Mouse (Mus musculus) hindbrain, embryonic 12.5 days (tissue): ENCODE measurements around the gene Cdkal1. TPM values are rescaled to one million over a fixed set of nuclear protein-coding genes. Genes with fewer than 3 reads are reported as not detected.

ENCODE experiments used
- ATAC-seq: fragments of 200-750 bp; cut with Nextera tagmentation; 2 replicates; pipeline ENCODE4 v1.8.0; 2017; ENCODE audit warnings: moderate TSS enrichment; ENCODE audit not compliant: low FRiP score
- H3K27ac ChIP-seq: fragments of 300-500 bp; sonication (generic); 2 replicates; pipeline ENCODE4 v1.5.1; 2016; ENCODE audit warnings: mild to moderate bottlenecking
- H3K27me3 ChIP-seq: fragments of 300-500 bp; sonication (generic); 2 replicates; pipeline ENCODE4 v1.6.1; 2016; ENCODE audit warnings: mild to moderate bottlenecking
- H3K36me3 ChIP-seq: fragments of 300-500 bp; sonication (generic); 2 replicates; pipeline ENCODE4 v1.6.1; 2016; ENCODE audit warnings: mild to moderate bottlenecking
- H3K4me1 ChIP-seq: fragments of 300-500 bp; sonication (generic); 2 replicates; pipeline ENCODE4 v1.6.1; 2016
- H3K4me2 ChIP-seq: fragments of 300-500 bp; sonication (generic); replicated peaks from 2 replicates; pipeline ENCODE4 v1.6.1; 2016; ENCODE audit warnings: mild to moderate bottlenecking
- H3K4me3 ChIP-seq: fragments of 300-500 bp; sonication (generic); 2 replicates; pipeline ENCODE4 v1.5.1; 2016; ENCODE audit warnings: mild to moderate bottlenecking
- H3K9ac ChIP-seq: fragments of 300-500 bp; sonication (generic); 2 replicates; pipeline ENCODE4 v1.6.1; 2016; ENCODE audit warnings: mild to moderate bottlenecking, moderate library complexity
- H3K9me3 ChIP-seq: fragments of 300-500 bp; sonication (generic); replicated peaks from 2 replicates; pipeline ENCODE4 v1.6.1; 2016; ENCODE audit warnings: mild to moderate bottlenecking
- WGBS: fragments of 180-500 bp; shearing (Covaris S2); methylation state at CpG from one replicate; pipeline ENCODE4 v1.1.7; 2016; 5-methylcytosine and 5-hydroxymethylcytosine counted together
- polyA plus RNA-seq: library from polyadenylated mRNA; unstranded; fragments of >200 nt; fragmentation: Nextera tagmentation; extraction: Ambion mirVana; gene quantifications from 2 replicates; pipeline ENCODE4 v1.2.1, GENCODE M21; 2016

The Cdkal1 gene
- polyA plus RNA-seq, 1 experiment from 2014 or later, result 31.4 TPM

GRCm38 (mm10) chr13:29635581-29635980 is 219.9 kb downstream of the Cdkal1 start:
- ATAC-seq, result no peak

GRCm38 (mm10) chr13:29631342-29631741 is 224.1 kb downstream of the Cdkal1 start:
- WGBS, result 79% methylated on average over 5 of the region's 5 CpGs
- no peak overlapping the region for H3K4me3 ChIP-seq
- H3K9ac ChIP-seq, result no peak overlapping the region
- H3K4me2 ChIP-seq, result no peak overlapping the region
- peaks cover 2% of the 10 kb centered on the region; the same call in 1 of the 2 replicates for H3K4me1 ChIP-seq
- H3K36me3 ChIP-seq, result no peaks in the 10 kb centered on the region
- H3K27ac ChIP-seq, result no peak overlapping the region
- no peak for ATAC-seq
- H3K9me3 ChIP-seq, result no peaks in the 10 kb centered on the region
- no peaks in the 10 kb centered on the region for H3K27me3 ChIP-seq

More at GRCm38 (mm10) chr13:29635581-29635980, 219.9 kb downstream of the Cdkal1 start:
- WGBS, result 76% methylated on average over 3 of the region's 3 CpGs
- H3K27ac ChIP-seq, result no peak overlapping the region
- no peaks in the 10 kb centered on the region for H3K4me1 ChIP-seq
- H3K36me3 ChIP-seq, result no peaks in the 10 kb centered on the region
- H3K4me3 ChIP-seq, result no peak overlapping the region
- H3K9me3 ChIP-seq, result no peaks in the 10 kb centered on the region
- no peaks in the 10 kb centered on the region for H3K27me3 ChIP-seq
- no peak overlapping the region for H3K9ac ChIP-seq
- no peak overlapping the region for H3K4me2 ChIP-seq

GRCm38 (mm10) chr13:29628607-29629006 is 226.9 kb downstream of the Cdkal1 start:
- Histone ChIP-seq H3K4me2 (no peak overlapping the region), H3K36me3 (no peaks in the 10 kb centered on the region), H3K27ac (no peak overlapping the region), H3K9me3 (no peaks in the 10 kb centered on the region), H3K4me1 (peaks cover 2% of the 10 kb centered on the region; the same call in 1 of the 2 replicates), H3K27me3 (no peaks in the 10 kb centered on the region), H3K4me3 (no peak overlapping the region), H3K9ac (no peak overlapping the region)
- no peak for ATAC-seq
- WGBS, result 50% methylated on average over 4 of the region's 5 CpGs

- Histone ChIP-seq H3K9me3 (no peaks in the 10 kb centered on the region), H3K9ac (no peak overlapping the region), H3K4me2 (no peak overlapping the region), H3K4me1 (peaks cover 2% of the 10 kb centered on the region; the same call in 1 of the 2 replicates), H3K27me3 (no peaks in the 10 kb centered on the region), H3K4me3 (no peak overlapping the region), H3K27ac (no peak overlapping the region), H3K36me3 (no peaks in the 10 kb centered on the region)
- ATAC-seq, result no peak
- 92% methylated on average over 7 of the region's 7 CpGs for WGBS
Observed at GRCm38 (mm10) chr13:29627438-29628124, 227.9 kb downstream of the Cdkal1 start.

- no peak for ATAC-seq
- WGBS, result 74% methylated on average over 1 of the region's 1 CpGs
Observed at GRCm38 (mm10) chr13:29624929-29625328, 230.5 kb downstream of the Cdkal1 start.

GRCm38 (mm10) chr13:29623636-29624239 is 231.7 kb downstream of the Cdkal1 start:
- ATAC-seq, result no peak
- 83% methylated on average over 1 of the region's 1 CpGs for WGBS
- Histone ChIP-seq H3K4me3 (no peak overlapping the region), H3K9me3 (no peaks in the 10 kb centered on the region), H3K4me2 (no peak overlapping the region), H3K9ac (no peak overlapping the region), H3K27ac (no peak overlapping the region), H3K27me3 (no peaks in the 10 kb centered on the region), H3K36me3 (no peaks in the 10 kb centered on the region), H3K4me1 (peaks cover 12% of the 10 kb centered on the region)

More at GRCm38 (mm10) chr13:29624929-29625328, 230.5 kb downstream of the Cdkal1 start:
- H3K9me3 ChIP-seq, result no peaks in the 10 kb centered on the region
- no peaks in the 10 kb centered on the region for H3K36me3 ChIP-seq
- H3K27ac ChIP-seq, result no peak overlapping the region
- no peak overlapping the region for H3K9ac ChIP-seq
- H3K4me2 ChIP-seq, result no peak overlapping the region
- no peaks in the 10 kb centered on the region for H3K27me3 ChIP-seq
- H3K4me3 ChIP-seq, result no peak overlapping the region
- peaks cover 8% of the 10 kb centered on the region for H3K4me1 ChIP-seq

- no peak overlapping the region for H3K9ac ChIP-seq
- no peaks in the 10 kb centered on the region for H3K36me3 ChIP-seq
- H3K4me2 ChIP-seq, result no peak overlapping the region
- peaks cover 10% of the 10 kb centered on the region for H3K4me1 ChIP-seq
- H3K27ac ChIP-seq, result peak overlapping the region; percentile 74
- peak; percentile 64; the same call in 1 of the 2 replicates for ATAC-seq
- H3K27me3 ChIP-seq, result no peaks in the 10 kb centered on the region
- H3K4me3 ChIP-seq, result no peak overlapping the region
- WGBS, result 42% methylated on average over 7 of the region's 7 CpGs
- no peaks in the 10 kb centered on the region for H3K9me3 ChIP-seq
Observed at GRCm38 (mm10) chr13:29621881-29622280, 233.6 kb downstream of the Cdkal1 start.

GRCm38 (mm10) chr13:29621363-29621762 is 234.1 kb downstream of the Cdkal1 start:
- peak overlapping the region; percentile 74 for H3K27ac ChIP-seq
- no peak overlapping the region for H3K4me3 ChIP-seq
- no peaks in the 10 kb centered on the region for H3K27me3 ChIP-seq
- 71% methylated on average over 1 of the region's 1 CpGs for WGBS
- peaks cover 10% of the 10 kb centered on the region for H3K4me1 ChIP-seq
- H3K9me3 ChIP-seq, result no peaks in the 10 kb centered on the region
- H3K36me3 ChIP-seq, result no peaks in the 10 kb centered on the region
- 0 out of 2 replicates have a peak, but pooled peaks have one; percentile 40 for ATAC-seq
- H3K4me2 ChIP-seq, result no peak overlapping the region
- H3K9ac ChIP-seq, result no peak overlapping the region

GRCm38 (mm10) chr13:29620826-29621225 is 234.6 kb downstream of the Cdkal1 start:
- H3K27ac ChIP-seq, result peak overlapping the region; percentile 55; the same call in 1 of the 2 replicates
- H3K27me3 ChIP-seq, result no peaks in the 10 kb centered on the region
- H3K4me2 ChIP-seq, result no peak overlapping the region
- peaks cover 10% of the 10 kb centered on the region for H3K4me1 ChIP-seq
- H3K36me3 ChIP-seq, result no peaks in the 10 kb centered on the region
- 65% methylated on average over 7 of the region's 7 CpGs for WGBS
- H3K4me3 ChIP-seq, result no peak overlapping the region
- H3K9me3 ChIP-seq, result no peaks in the 10 kb centered on the region
- H3K9ac ChIP-seq, result no peak overlapping the region
- ATAC-seq, result 0 out of 2 replicates have a peak, but pooled peaks have one; percentile 43

- H3K4me1 ChIP-seq, result peaks cover 21% of the 10 kb centered on the region
- no peaks in the 10 kb centered on the region for H3K9me3 ChIP-seq
- no peak overlapping the region for H3K4me2 ChIP-seq
- H3K4me3 ChIP-seq, result no peak overlapping the region
- 83% methylated on average over 3 of the region's 3 CpGs for WGBS
- H3K36me3 ChIP-seq, result no peaks in the 10 kb centered on the region
- ATAC-seq, result no peak
- H3K9ac ChIP-seq, result no peak overlapping the region
- H3K27ac ChIP-seq, result no peak overlapping the region
- H3K27me3 ChIP-seq, result no peaks in the 10 kb centered on the region
Observed at GRCm38 (mm10) chr13:29616654-29617171, 238.8 kb downstream of the Cdkal1 start.

- Histone ChIP-seq H3K4me3 (no peak overlapping the region), H3K9me3 (no peaks in the 10 kb centered on the region), H3K36me3 (no peaks in the 10 kb centered on the region), H3K4me1 (peaks cover 26% of the 10 kb centered on the region), H3K9ac (no peak overlapping the region), H3K27me3 (no peaks in the 10 kb centered on the region), H3K27ac (no peak overlapping the region), H3K4me2 (no peak overlapping the region)
- 84% methylated on average over 3 of the region's 3 CpGs for WGBS
- ATAC-seq, result no peak
Observed at GRCm38 (mm10) chr13:29615987-29616386, 239.5 kb downstream of the Cdkal1 start.

GRCm38 (mm10) chr13:29615081-29615480 is 240.4 kb downstream of the Cdkal1 start:
- Histone ChIP-seq H3K4me2 (no peak overlapping the region), H3K36me3 (no peaks in the 10 kb centered on the region), H3K4me3 (no peak overlapping the region), H3K4me1 (peaks cover 32% of the 10 kb centered on the region), H3K27me3 (no peaks in the 10 kb centered on the region), H3K27ac (no peak overlapping the region), H3K9ac (no peak overlapping the region), H3K9me3 (no peaks in the 10 kb centered on the region)
- whole genome bisulfite sequencing, result 78% methylated on average over 7 of the region's 7 CpGs
- no peak for ATAC-seq
